Mouse (Mus musculus): Measurements from ENCODE around the gene Slc25a23. TPM values are rescaled to one million over a fixed set of nuclear protein-coding genes. Genes with fewer than 3 reads are reported as not detected.

The Slc25a23 gene
- total RNA-seq, 2 experiments from 2014 or later: 308 to 317 TPM

DNA sequence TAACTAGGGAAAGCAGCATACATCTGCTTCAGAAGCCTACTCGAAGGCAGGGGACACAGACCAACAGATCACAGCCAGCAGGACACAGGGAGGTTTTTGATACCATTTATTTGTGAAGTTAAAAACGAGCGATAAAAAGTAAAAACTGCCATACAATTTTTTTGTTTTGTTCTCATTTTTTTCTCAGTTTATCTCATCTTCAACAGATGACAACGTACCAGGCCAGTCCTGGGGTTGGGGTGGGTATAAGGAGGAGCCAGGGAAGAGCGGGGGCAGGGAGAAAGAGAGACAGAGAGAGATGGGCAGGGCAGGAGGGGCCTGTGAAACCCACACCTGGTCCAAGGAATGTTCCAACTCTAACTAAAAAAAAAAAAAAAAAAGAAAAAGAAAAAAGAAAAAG lies 38.7 kb downstream of the Slc25a23 start:
- no peak for DNase-seq (ENCODE audit: low spot score in 2 of 2)

DNA sequence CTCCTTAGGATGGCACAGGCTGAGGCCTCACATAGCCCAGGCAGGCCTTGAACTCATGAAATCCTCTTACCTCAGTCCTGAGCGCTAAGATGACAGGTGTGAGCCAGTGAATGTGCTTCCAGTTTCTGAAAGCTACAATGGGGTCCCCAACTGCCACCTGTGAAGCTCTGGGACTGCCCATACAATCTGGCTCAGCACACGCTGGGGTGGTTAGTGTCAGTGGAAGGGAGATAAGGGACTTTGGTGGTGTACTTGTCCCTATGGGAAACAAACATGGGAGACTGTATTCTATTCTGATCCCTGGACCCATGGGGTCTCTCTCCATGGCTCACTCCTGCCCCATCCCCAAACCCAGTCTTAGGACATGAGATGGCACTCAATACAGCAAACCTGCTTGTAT lies 40.0 kb downstream of the Slc25a23 start:
- DNase-seq (ENCODE audit: low spot score in 2 of 2): no peak

DNA sequence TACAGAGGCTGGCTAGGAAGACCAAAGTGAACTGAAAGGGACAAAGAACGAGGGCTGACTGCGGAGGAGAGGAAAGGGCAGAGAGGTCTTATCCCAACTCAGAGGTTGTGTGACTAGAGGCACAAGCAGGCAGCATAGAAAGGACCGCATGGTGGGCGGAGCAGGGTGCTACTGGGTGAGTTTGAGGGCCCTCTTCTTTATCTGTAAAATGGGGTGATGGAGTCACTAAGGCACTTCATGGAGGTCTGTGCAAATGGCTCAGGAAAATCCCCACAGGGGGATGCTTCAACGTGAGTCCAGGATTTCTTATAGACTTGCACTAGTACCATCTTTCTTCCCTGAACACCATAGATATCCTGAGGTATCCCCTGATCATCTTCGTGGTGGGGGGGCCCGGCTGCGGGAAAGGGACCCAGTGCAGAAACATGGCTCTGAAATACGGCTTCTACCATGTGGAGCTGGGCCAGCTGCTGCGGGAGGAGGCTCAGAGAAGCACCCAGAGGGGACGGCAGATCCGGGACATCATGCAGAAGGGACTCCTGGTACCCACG lies 47.3 kb downstream of the Slc25a23 start:
- DNase-seq (ENCODE audit: low spot score in 2 of 2): no peak

DNA sequence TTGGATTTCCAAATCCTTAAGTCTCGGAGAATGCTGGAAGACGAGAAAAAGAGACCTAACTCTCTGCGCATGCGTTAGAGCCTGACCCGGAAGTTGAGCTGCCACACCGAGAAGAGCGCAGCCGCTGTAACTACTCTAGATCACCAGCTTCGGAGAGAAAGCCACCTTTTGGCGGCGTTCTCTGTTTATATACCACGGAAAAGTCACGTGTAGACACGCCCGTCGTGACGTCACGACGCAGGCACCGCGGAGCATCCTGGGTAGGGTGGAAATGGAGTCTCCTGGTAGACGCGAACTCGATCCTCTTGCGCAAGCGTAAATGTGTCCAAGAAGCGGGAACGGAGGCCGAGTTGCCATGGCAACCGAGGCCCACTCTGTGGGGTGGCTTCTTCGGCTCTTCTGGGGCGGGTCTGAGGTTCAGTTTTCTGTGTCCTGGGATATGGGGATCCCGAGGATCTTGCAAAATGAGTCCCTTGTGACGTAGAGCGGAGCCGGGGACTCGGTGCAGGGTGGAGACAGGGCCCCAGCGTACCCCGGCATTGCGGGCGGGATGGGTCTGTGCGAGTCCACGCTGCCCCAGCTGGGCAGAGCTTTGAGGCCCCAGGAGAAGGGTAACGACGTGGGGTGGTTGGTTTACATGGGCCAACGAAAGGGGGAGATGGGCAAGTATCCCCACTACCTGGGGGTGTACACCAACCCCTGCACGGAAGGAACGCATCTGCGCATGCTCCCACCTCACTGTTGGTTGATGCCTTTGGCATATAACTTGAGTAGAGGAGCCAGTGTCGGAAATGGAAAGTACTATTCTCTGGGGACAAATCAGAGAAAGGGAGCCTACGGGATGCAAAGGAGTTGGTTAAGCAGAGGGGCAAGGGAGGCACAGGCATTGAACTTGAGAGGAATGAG lies 48.2 kb downstream of the Slc25a23 start, which contains the start of the genes Gtf2f1 and Gm17949:
Gene Gtf2f1, minus strand, starts transcription at position 53 of the 906 bp plus-strand sequence.
Gene Gm17949, plus strand, starts transcription at position 234 of the 906 bp plus-strand sequence.
- peak; percentile 92 for DNase-seq (ENCODE audit: low spot score in 2 of 2)

DNA sequence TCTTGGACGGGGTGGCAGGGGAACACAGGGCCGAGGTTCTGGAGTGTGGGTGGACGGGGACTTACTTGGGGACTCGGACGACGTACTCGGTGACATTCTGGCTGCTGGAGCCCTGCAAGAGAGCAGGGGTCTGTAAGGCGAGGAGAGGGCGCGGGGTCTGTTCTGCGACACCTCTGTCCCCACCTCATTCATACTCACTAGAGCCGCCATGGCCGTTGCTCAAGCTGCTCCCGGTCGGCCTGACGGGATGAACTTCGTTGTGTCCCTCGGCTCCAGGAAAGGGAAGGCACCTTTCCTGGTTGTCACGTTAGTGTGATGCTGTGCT lies 48.8 kb downstream of the Slc25a23 start:
- no peak for DNase-seq (ENCODE audit: low spot score in 2 of 2)

DNA sequence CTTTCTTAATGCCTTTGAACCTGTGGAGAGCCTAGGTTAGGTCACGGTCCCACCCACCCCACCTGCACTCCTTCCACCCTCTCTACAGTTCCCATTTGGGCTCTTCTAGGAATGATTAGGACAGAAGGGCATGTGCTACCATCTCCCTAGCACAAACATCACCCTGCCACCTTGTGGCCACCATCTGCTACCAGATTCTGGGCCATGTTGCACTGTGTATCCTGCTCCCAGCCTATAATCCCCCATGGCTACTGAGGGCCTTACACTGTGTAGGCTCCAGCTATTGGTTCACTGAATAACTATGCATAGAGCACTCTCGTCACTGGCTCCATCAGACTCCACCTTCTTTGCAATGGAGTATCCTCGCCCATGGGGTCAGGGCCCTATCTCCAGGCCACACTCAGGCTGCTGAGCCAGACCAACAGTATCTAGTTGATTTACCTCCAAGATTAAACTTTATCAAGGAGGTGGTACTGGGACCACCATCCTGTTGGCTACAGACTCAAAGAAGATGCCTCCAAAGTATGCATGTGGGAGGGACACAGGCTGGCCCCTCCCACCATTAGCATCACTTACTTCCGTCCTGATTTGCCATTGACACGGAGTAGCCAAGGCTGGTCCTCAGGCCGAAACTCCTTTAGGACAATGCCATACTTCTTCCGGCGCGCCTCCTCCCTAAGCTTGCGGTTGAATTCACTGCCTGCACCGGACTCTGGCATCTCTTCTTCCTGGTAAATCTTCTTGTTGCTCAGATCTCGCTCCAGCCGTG lies 52.3 kb downstream of the Slc25a23 start:
- DNase-seq (ENCODE audit: low spot score in 2 of 2): no peak

DNA sequence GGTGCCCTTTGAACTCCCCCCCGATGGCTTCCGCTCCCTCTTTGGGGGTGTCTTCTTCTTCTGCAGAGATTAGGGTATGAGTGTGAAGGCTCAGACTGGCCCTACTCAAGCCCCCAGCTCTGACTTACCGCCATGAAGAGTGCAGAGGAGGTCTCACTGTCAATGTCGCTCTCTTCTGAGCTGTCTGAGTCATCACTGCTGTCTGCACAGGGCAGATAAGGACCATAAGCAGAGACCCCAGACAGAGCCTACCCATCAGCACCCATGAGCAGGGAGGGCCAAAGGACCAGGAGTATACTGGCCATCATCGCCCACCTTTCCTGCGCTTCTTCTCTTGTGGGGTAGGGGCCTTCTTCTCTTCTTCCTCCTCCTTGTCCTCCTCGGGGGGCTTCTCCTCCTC lies 55.7 kb downstream of the Slc25a23 start:
- DNase-seq (ENCODE audit: low spot score in 2 of 2): no peak

GRCm38 (mm10) chr17:57001228-57001627 lies 58.4 kb downstream of the Slc25a23 start:
- DNase-seq (ENCODE audit: low spot score in 2 of 2): no peak

DNA sequence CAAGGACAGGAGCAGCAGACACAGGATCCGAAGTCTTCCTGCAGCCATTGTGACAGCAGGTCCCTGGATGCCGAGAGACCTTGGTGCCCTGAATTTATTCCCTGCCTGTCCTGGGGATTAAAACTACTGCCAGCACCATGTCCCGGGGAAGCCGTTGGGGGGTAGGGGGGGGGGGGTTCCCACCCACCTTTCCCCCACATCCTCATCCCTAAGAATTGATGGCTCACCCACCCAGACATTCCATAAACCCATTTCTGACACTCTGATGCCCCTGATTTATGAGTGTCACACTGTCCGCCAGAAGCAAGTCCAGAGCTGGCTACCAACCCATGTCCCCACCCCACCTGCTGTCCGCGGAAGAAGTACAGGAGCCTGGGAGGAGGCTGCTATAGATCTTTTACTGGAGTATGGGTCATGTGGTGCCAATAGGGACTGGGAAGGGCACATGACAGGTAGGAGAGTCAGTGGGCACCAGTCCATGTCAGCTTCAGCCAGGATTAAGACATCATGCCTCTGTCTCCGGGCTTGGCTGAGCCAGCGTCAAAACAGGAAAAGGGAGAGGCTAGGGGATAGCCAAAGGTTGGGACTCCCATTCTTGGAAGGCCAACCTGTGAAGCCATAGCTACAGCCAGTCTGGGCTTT lies 59.6 kb downstream of the Slc25a23 start, which contains the start of gene Pspn:
Gene Pspn, minus strand, starts transcription at position 51 of the 642 bp plus-strand sequence.
- DNase-seq (ENCODE audit: low spot score in 2 of 2): no peak

- no peak for DNase-seq (ENCODE audit: low spot score in 2 of 2)
Measured at GRCm38 (mm10) chr17:56999414-56999813, 60.2 kb downstream of the Slc25a23 start.

DNA sequence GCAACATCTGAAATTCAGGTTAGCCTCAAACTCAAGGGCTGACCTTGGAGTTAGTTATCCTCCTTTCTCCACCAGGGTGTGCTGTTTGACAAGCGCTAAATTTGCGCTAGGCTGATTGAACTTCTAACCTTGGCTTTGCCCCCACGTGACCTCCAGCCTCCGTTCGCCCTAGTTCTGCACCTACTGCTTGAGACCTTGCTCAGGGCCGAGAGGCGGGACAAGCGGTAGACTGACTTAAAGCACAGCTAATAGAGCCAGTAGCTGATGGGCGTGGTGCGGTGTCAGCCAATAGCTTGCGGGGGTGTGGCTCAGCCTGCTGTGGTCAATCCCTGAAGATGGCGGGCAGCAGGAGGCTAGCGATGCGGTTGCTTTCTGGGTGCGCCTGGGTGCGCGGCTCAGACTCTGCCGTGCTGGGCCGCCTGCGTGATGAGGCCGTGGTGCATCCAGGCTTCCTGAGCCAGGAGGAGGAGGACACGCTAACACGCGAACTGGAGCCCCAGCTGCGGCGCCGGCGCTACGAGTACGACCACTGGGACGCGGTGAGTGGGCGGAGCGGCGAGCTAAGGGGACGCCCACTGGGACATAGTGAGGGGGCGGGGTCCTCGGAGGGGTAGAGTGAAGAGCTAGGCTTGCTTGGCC lies 62.5 kb downstream of the Slc25a23 start, which contains the start of gene Alkbh7:
Gene Alkbh7, plus strand, starts transcription at position 311 of the 639 bp plus-strand sequence.
- peak; percentile 88 to 91 for DNase-seq (ENCODE audit: low spot score in 2 of 2)

DNA sequence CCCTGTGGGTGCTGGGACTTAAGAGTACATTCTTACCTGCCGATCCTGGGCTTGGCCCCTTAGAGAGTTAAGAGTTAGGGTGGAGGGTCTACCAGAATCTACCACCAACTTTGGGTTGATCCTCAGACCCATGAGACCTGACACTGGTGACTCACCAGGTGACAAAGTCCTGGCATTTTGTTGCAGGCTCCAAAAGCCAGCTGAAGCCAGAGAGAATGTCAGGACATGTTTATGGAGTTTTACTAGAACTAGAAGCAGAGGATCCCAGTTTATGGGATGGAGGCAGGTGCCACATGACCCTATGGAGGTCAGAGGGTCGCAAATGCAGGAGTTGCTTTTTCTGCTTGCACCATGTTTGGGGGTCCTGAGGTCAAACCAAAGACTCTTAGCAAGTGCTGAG lies 63.2 kb downstream of the Slc25a23 start:
- DNase-seq (ENCODE audit: low spot score in 2 of 2): no peak

GRCm38 (mm10) chr17:56995046-56995445 lies 64.6 kb downstream of the Slc25a23 start:
- no peak for DNase-seq (ENCODE audit: low spot score in 2 of 2)

Other genes with a start within 250 kb of the Slc25a23 start
- gene Rfx2, start 228.8 kb downstream of the Slc25a23 start, total RNA-seq (2021): 1 to 10 TPM; 4.1 to 4.4 TPM
- gene Acsbg2, start 185.4 kb downstream of the Slc25a23 start, total RNA-seq (2021): not detected
- under 1 TPM; 0.11 to 0.39 TPM for gene 1700061G19Rik, start 184.4 kb downstream of the Slc25a23 start, total RNA-seq (2021)
- gene Mllt1, start 124.4 kb downstream of the Slc25a23 start, total RNA-seq (2021): 10 to 100 TPM; 68.7 to 72.0 TPM
- gene Acer1, start 77.7 kb downstream of the Slc25a23 start, total RNA-seq (2021): not detected
- 10 to 100 TPM; 55.7 to 56.0 TPM for gene Clpp, start 69.6 kb downstream of the Slc25a23 start, total RNA-seq (2021)
- 10 to 100 TPM; 27.8 to 34.0 TPM for gene Alkbh7, start 62.5 kb downstream of the Slc25a23 start, total RNA-seq (2021)
- gene Pspn, start 59.8 kb downstream of the Slc25a23 start, total RNA-seq (2021): not detected
- 10 to 100 TPM; 45.0 to 47.4 TPM for gene Gtf2f1, start 48.6 kb downstream of the Slc25a23 start, total RNA-seq (2021)
- gene Gm17949, start 48.4 kb downstream of the Slc25a23 start, total RNA-seq (2021): under 1 TPM in 1 of 2 experiments, not detected in 1; 0.41 TPM
- gene Khsrp, start 28.3 kb downstream of the Slc25a23 start, total RNA-seq (2021): 100 to 1,000 TPM; 105 to 116 TPM
- gene Slc25a41, start 18.2 kb downstream of the Slc25a23 start, total RNA-seq (2021): not detected
- gene Crb3, start 758 bp downstream of the Slc25a23 start, total RNA-seq (2021): 1 to 10 TPM in 1 of 2 experiments, under 1 TPM in 1; 0.45 to 1.1 TPM
- 1 to 10 TPM; 1.2 to 1.9 TPM for gene Dennd1c, start 18.7 kb upstream of the Slc25a23 start, total RNA-seq (2021)
- 100 to 1,000 TPM; 487 to 549 TPM for gene Tubb4a, start 27.9 kb upstream of the Slc25a23 start, total RNA-seq (2021)
- gene Tnfsf9, start 45.5 kb upstream of the Slc25a23 start, total RNA-seq (2021): 1 to 10 TPM in 1 of 2 experiments, under 1 TPM in 1; 0.75 to 1.0 TPM
- under 1 TPM in 1 of 2 experiments, not detected in 1; 0.42 TPM for gene Cd70, start 89.9 kb upstream of the Slc25a23 start, total RNA-seq (2021)
- not detected for gene Tnfsf14, start 134.3 kb upstream of the Slc25a23 start, total RNA-seq (2021)
- 1 to 10 TPM; 2.7 to 2.8 TPM for gene C3, start 168.3 kb upstream of the Slc25a23 start, total RNA-seq (2021)
- gene Gpr108, start 188.6 kb upstream of the Slc25a23 start, total RNA-seq (2021): 10 to 100 TPM; 15.0 to 16.3 TPM
- gene Trip10, start 189.6 kb upstream of the Slc25a23 start, total RNA-seq (2021): 1 to 10 TPM; 6.6 to 8.0 TPM
- gene Vav1, start 219.2 kb upstream of the Slc25a23 start, total RNA-seq (2021): 1 to 10 TPM; 4.4 to 4.6 TPM

Data from layer of hippocampus, postnatal 10 days (tissue).